Mouse (Mus musculus) embryo, embryonic 10 days (tissue): ENCODE results near the gene Gm37240.

ENCODE experiments used
- DNase-seq: peaks from one replicate; pipeline ENCODE4 v3.0.0-alpha.2; 2015; ENCODE audit warnings: low spot score

Gm37240 gene

GRCm38 (mm10) chr3:85827283-85827682 is 60.0 kb downstream of the Gm37240 start:
- DNase-seq: no peak

- no peak for DNase-seq
Measured at GRCm38 (mm10) chr3:85820839-85821548, 66.3 kb downstream of the Gm37240 start.

- no peak for DNase-seq
Measured at GRCm38 (mm10) chr3:85819319-85819718, 68.0 kb downstream of the Gm37240 start.

- DNase-seq: no peak
Measured at GRCm38 (mm10) chr3:85817191-85817590, 70.1 kb downstream of the Gm37240 start, which contains the start of gene Fam160a1. Fam160a1 (minus strand) TSS chr3:85817291.

- no peak for DNase-seq
Measured at GRCm38 (mm10) chr3:85814241-85814640, 73.1 kb downstream of the Gm37240 start.

GRCm38 (mm10) chr3:85813101-85814014 is 74.0 kb downstream of the Gm37240 start:
- peak; percentile 51 for DNase-seq

GRCm38 (mm10) chr3:85812010-85812409 is 75.3 kb downstream of the Gm37240 start:
- no peak for DNase-seq

GRCm38 (mm10) chr3:85793166-85793565 is 94.2 kb downstream of the Gm37240 start:
- DNase-seq: no peak

GRCm38 (mm10) chr3:85789748-85790147 is 97.6 kb downstream of the Gm37240 start:
- no peak for DNase-seq

GRCm38 (mm10) chr3:85786501-85786900 is 100.8 kb downstream of the Gm37240 start:
- DNase-seq: no peak

GRCm38 (mm10) chr3:85780906-85781305 is 106.4 kb downstream of the Gm37240 start:
- no peak for DNase-seq

GRCm38 (mm10) chr3:85780332-85780731 is 107.0 kb downstream of the Gm37240 start:
- DNase-seq: no peak

- DNase-seq: no peak
Measured at GRCm38 (mm10) chr3:85777841-85778240, 109.5 kb downstream of the Gm37240 start.

- DNase-seq: no peak
Measured at GRCm38 (mm10) chr3:85777356-85777755, 110.0 kb downstream of the Gm37240 start.

- DNase-seq: no peak
Measured at GRCm38 (mm10) chr3:85776707-85777106, 110.6 kb downstream of the Gm37240 start.

GRCm38 (mm10) chr3:85776126-85776525 is 111.2 kb downstream of the Gm37240 start:
- no peak for DNase-seq

- no peak for DNase-seq
Measured at GRCm38 (mm10) chr3:85773886-85774285, 113.4 kb downstream of the Gm37240 start.

- DNase-seq: no peak
Measured at GRCm38 (mm10) chr3:85773425-85773824, 113.9 kb downstream of the Gm37240 start.

GRCm38 (mm10) chr3:85764937-85765337 is 122.4 kb downstream of the Gm37240 start:
- DNase-seq: no peak

GRCm38 (mm10) chr3:85764008-85764834 is 123.1 kb downstream of the Gm37240 start:
- DNase-seq: no peak

GRCm38 (mm10) chr3:85757944-85758343 is 129.4 kb downstream of the Gm37240 start:
- DNase-seq: no peak

- no peak for DNase-seq
Measured at GRCm38 (mm10) chr3:85757435-85757834, 129.9 kb downstream of the Gm37240 start.
